Mouse (Mus musculus): ENCODE measurements at regions not wholly inside any gene's neighbourhood (a gene's known extent, or its start where the extent isn't known, plus 50 kb on each side); places are given as distances from the start of the nearest gene placed in this dataset.
A peak's percentile ranks its signal among the peaks of the same experiment; 100 is the strongest.

GRCm38 (mm10) chr1:183611966-183612694, 194.1 kb downstream of the Hhipl2 start:
- ATAC-seq (ENCODE audit: extremely low read depth, insufficient number of reproducible peaks, low FRiP score, poor library complexity, severe bottlenecking), result no peak

GRCm38 (mm10) chr1:183619451-183620059, 201.5 kb downstream of the Hhipl2 start:
- ATAC-seq (ENCODE audit: extremely low read depth, insufficient number of reproducible peaks, low FRiP score, poor library complexity, severe bottlenecking), result no peak

- ATAC-seq (ENCODE audit: extremely low read depth, insufficient number of reproducible peaks, low FRiP score, poor library complexity, severe bottlenecking), result no peak
Observed at GRCm38 (mm10) chr1:183622341-183622740, 204.3 kb downstream of the Hhipl2 start.

- ATAC-seq (ENCODE audit: extremely low read depth, insufficient number of reproducible peaks, low FRiP score, poor library complexity, severe bottlenecking), result no peak
Observed at GRCm38 (mm10) chr1:183624266-183624665, 206.3 kb downstream of the Hhipl2 start.

DNA sequence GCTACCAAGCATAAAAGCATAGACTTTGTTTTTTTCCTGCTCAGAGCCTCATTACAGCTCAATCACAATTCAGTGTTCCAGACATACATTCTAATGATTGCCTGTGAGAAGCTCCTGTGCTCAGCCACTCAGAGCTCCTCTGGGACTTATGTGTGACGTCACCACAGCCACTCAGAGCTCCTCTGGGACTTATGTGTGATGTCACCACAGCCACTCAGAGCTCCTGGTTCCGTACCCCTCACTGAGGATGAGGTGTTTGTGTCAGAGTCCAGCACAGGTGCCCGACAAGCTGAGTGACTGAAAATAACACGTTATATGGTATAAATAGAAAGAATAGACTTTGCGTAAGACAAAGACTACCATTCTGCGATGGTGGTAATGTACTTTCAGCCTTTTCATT, 215.8 kb downstream of the Hhipl2 start:
- no peak for ATAC-seq (ENCODE audit: extremely low read depth, insufficient number of reproducible peaks, low FRiP score, poor library complexity, severe bottlenecking)

DNA sequence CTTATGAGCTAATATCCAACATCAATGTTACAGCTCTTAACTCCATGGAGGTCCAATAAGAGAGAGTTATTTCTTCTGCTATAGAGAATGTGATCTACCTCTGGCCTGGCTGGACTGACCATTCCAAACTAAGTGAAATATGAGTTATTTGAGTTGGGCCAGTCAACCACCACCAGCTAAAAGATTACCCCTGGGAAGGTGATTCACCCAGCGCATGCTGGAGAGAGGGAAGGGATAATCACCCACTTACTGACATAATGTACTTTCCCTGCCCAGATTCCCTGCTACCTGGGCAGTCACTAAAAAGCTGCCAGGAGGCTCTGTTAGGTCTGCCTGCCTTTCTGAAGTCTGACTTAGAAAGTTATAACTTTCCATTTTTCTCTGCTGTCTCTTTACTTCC, 216.8 kb downstream of the Hhipl2 start:
- ATAC-seq (ENCODE audit: extremely low read depth, insufficient number of reproducible peaks, low FRiP score, poor library complexity, severe bottlenecking), result no peak

- ATAC-seq (ENCODE audit: extremely low read depth, insufficient number of reproducible peaks, low FRiP score, poor library complexity, severe bottlenecking), result no peak
Observed at GRCm38 (mm10) chr1:183637214-183637613, 219.2 kb downstream of the Hhipl2 start.

- no peak for ATAC-seq (ENCODE audit: extremely low read depth, insufficient number of reproducible peaks, low FRiP score, poor library complexity, severe bottlenecking)
Observed at GRCm38 (mm10) chr1:183639332-183639731, 221.3 kb downstream of the Hhipl2 start.

DNA sequence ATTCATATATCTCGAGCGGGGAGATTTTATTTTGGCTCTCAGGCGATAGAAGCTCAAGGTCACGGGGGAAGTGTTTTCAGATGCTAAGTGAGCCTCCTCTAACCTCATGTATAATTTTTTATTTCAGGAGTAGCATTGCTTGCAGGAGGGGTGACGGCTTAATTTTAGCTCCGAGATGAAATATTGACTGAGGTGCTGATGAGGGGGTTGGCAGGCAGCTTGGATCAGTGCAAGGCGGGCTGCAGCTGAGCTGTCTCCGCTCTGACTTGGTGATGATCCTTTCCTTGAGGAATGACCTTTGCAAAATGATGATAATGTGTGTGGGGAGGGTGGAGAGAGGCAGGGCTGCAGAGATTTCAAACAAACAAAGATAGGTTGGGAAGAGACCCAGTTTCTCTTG, 222.6 kb downstream of the Hhipl2 start:
- no peak for ATAC-seq (ENCODE audit: extremely low read depth, insufficient number of reproducible peaks, low FRiP score, poor library complexity, severe bottlenecking)

- no peak for ATAC-seq (ENCODE audit: extremely low read depth, insufficient number of reproducible peaks, low FRiP score, poor library complexity, severe bottlenecking)
Observed at GRCm38 (mm10) chr1:183644001-183644400, 226.0 kb downstream of the Hhipl2 start.

GRCm38 (mm10) chr1:183653878-183654277, 235.9 kb downstream of the Hhipl2 start:
- ATAC-seq (ENCODE audit: extremely low read depth, insufficient number of reproducible peaks, low FRiP score, poor library complexity, severe bottlenecking), result no peak

DNA sequence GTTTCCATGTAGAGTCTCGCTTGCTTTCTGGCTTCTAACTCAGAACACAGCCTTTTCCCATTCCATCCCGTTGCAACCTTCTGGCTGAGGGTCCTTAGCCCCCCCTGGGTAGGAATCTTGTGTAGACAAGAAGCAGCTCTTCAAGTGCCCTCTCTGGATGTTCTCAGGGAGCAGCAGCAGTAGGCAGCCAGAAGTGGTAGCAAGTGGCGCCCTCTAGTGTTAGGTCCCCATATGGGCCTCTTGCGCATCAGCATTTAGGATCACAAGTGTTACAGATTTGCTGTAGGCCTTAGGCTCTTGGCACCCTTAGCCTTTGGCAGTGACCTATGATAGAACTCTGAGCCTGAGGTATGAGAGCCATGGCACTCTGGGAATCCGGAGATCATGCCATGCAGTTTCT, 239.0 kb downstream of the Hhipl2 start:
- peak; percentile 55 for ATAC-seq (ENCODE audit: extremely low read depth, insufficient number of reproducible peaks, low FRiP score, poor library complexity, severe bottlenecking)

DNA sequence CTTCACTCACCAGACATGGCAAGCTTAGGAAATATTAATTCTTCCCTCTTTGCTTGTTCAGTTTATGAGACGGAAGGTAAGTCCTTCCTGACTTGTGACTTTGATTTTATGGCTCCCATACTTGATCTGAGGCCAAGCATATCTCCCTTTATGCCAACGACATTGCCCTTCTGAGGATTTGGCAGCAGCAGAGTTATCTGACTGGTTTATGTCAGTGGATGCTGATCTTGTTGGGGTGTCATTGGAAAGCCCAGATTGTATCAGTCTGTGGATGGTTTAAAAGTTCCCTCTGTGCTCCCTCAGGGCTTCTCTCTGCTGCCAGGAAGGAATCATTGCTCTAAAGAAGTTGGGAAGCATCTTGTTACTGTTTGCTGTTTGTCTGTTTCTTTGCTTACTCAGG, 242.5 kb downstream of the Hhipl2 start:
- no peak for ATAC-seq (ENCODE audit: extremely low read depth, insufficient number of reproducible peaks, low FRiP score, poor library complexity, severe bottlenecking)

- ATAC-seq (ENCODE audit: extremely low read depth, insufficient number of reproducible peaks, low FRiP score, poor library complexity, severe bottlenecking), result no peak
Observed at GRCm38 (mm10) chr1:183662369-183663043, 244.5 kb downstream of the Hhipl2 start.

DNA sequence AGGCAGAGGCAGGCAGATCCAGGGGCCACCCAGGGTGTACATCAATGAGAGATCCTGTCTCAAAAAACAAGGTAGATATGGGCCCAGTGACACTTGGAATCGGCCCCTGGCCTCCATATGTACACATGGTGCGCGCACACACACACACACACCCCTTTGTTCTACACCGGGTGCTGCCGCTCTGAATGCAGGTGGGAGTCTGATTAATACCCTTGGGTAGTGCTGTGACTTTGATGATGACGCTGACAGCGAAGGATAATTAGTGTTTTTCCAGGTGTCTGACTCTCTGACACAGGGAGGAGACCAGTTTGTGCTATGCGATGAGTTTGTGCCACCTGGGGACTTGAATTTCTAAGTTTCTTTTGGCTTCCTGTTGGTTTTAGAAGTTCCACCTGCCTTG, 251.3 kb downstream of the Hhipl2 start:
- no peak for ATAC-seq (ENCODE audit: extremely low read depth, insufficient number of reproducible peaks, low FRiP score, poor library complexity, severe bottlenecking)

DNA sequence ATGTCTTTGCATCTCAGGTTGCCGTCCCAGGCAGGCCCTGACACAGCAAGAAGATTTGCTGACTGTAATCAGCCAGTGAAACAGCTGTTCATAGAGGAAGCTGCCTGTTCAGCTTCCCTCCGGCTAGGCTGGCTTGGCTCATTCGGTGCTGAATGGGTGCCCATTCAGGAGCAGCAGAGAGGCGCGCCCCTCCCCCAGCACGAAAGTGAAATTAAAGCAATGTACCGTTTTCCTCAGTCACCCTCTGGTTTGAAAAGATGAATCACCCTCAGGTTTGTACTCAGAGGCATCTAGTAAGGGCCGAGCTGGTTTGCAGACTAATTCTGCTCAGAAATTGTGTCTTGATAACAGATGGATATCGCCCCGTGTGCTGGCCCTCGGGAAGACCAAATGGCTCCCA, 251.7 kb downstream of the Hhipl2 start:
- no peak for ATAC-seq (ENCODE audit: extremely low read depth, insufficient number of reproducible peaks, low FRiP score, poor library complexity, severe bottlenecking)

DNA sequence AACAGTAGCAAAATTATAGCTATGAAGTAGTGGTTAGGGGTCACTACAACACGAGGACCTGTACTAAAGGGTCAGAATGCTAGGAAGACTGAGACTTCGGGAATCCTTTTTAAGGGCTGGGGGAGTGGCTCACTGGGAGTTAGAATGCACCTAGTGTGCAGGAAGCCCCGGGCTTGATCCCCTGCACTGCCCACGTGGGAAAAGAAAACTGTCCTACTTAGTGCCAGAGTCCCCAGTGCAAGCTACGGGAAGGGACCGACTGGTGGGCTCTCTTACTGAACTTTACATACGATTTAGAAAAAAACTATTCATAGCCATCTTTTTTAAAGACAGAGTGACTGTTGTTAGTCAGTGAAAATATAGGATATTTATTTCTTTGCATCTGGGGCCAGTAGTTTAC, 252.5 kb downstream of the Hhipl2 start:
- no peak for ATAC-seq (ENCODE audit: extremely low read depth, insufficient number of reproducible peaks, low FRiP score, poor library complexity, severe bottlenecking)

DNA sequence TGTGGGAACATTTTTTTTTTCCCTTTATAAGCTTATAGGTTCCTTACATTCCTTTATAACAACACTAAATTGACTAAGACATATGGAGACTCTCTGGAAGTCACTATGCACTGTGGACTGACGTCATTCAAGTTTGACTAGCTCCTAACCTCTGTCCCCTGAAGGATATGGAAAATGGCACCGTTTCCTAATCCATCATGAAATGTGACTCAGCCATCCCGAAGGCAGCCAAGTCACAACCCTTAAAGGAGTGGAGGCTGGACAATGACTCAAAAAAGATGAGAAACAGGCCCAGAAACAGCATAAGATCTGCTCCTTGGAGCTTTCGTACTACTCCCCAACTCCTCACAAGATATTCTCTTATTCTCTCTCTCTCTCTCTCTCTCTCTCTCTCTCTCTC, 253.5 kb downstream of the Hhipl2 start:
- no peak for ATAC-seq (ENCODE audit: extremely low read depth, insufficient number of reproducible peaks, low FRiP score, poor library complexity, severe bottlenecking)

- no peak for ATAC-seq (ENCODE audit: extremely low read depth, insufficient number of reproducible peaks, low FRiP score, poor library complexity, severe bottlenecking)
Observed at GRCm38 (mm10) chr1:183672521-183672920, 254.5 kb downstream of the Hhipl2 start.

DNA sequence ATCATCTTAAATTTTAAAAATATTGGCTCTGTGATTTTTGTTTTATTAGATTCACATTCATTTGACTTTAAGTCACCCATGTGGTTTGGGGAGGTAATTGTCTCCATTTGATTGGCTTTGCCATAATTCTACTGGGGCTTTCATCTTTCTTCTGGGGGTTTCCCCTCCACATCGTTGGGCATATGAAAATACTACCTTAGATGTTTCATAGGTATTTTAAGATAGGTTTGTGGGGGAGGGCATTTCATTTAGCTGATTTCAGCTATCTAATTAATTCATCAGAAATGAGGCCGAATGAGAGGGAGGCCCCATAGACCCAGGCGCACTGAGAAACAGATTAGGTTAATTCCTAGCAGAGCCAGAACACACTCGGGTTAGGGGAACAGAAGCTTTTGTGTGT, 259.6 kb downstream of the Hhipl2 start:
- ATAC-seq (ENCODE audit: extremely low read depth, insufficient number of reproducible peaks, low FRiP score, poor library complexity, severe bottlenecking), result no peak
